Mouse (Mus musculus): ENCODE measurements around the gene Prr12. TPM values are rescaled to one million over a fixed set of nuclear protein-coding genes. Genes with fewer than 3 reads are reported as not detected.

The Prr12 gene
- total and polyA plus RNA-seq, 3 experiments: 7.1 to 23.0 (median 22.4) TPM

- H3K27ac ChIP-seq: no peak overlapping the region
- H3K9ac ChIP-seq (ENCODE audit: low read depth, low read length): no peak overlapping the region
- intact Hi-C loops (cut with DNase I): loop anchor here (2.0 to 5.0 kb wide), 4 partner anchors 34 to 218 kb away; partner anchors contain the start of genes Ccdc155, Flt3l, Gm45713 and Prr12
- no peak overlapping the region for H3K4me3 ChIP-seq
- WGBS: 54% methylated on average over 3 of the region's 3 CpGs
- no peaks in the 10 kb centered on the region for H3K27me3 ChIP-seq (ENCODE audit: control insufficient read depth, insufficient read depth, low read length)
- H3K36me3 ChIP-seq (ENCODE audit: control insufficient read depth, insufficient read depth, low read length): no peaks in the 10 kb centered on the region
- peaks cover 7% of the 10 kb centered on the region for H3K4me1 ChIP-seq (ENCODE audit: control insufficient read depth, insufficient read depth, low read length)
- H3K79me2 ChIP-seq (replicated peaks; ENCODE audit: control insufficient read depth, insufficient read depth, low read length): peaks cover 3% of the 10 kb centered on the region
- TF ChIP-seq EP300 (IDR thresholded peaks at IDR 0.05; ENCODE audit: insufficient read depth, low read depth, low read length): no peak
- TF ChIP-seq CTCF (IDR thresholded peaks at IDR 0.05): no peak
- TF ChIP-seq POLR2A (IDR thresholded peaks at IDR 0.05; ENCODE audit: insufficient read depth, low read depth, low read length): no peak
- no peak for DNase-seq
These were observed 67.9 kb downstream of the Prr12 start for GRCm38 (mm10) chr7:44984833-44985164.

GRCm38 (mm10) chr7:44983944-44984832 lies 68.5 kb downstream of the Prr12 start:
- TF ChIP-seq POLR2A (IDR thresholded peaks at IDR 0.05; ENCODE audit: insufficient read depth, low read depth, low read length) (no peak), CTCF (IDR thresholded peaks at IDR 0.05) (no peak), EP300 (IDR thresholded peaks at IDR 0.05; ENCODE audit: insufficient read depth, low read depth, low read length) (no peak)
- H3K9ac ChIP-seq (ENCODE audit: low read depth, low read length): no peak overlapping the region
- intact Hi-C loops (cut with DNase I): loop anchor here (1.0 to 5.0 kb wide), 4 partner anchors 35 to 218 kb away; partner anchors contain the start of genes Ccdc155, Flt3l and Gm45713
- H3K4me3 ChIP-seq: no peak overlapping the region
- peaks cover 3% of the 10 kb centered on the region for H3K79me2 ChIP-seq (replicated peaks; ENCODE audit: control insufficient read depth, insufficient read depth, low read length)
- no peak overlapping the region for H3K27ac ChIP-seq
- no peaks in the 10 kb centered on the region for H3K27me3 ChIP-seq (ENCODE audit: control insufficient read depth, insufficient read depth, low read length)
- H3K4me1 ChIP-seq (ENCODE audit: control insufficient read depth, insufficient read depth, low read length): peaks cover 7% of the 10 kb centered on the region
- DNase-seq: no peak
- WGBS: 60% methylated on average over 7 of the region's 7 CpGs
- H3K36me3 ChIP-seq (ENCODE audit: control insufficient read depth, insufficient read depth, low read length): no peaks in the 10 kb centered on the region

- TF ChIP-seq CTCF (IDR thresholded peaks at IDR 0.05): peak; percentile 99
- TF ChIP-seq EP300 (IDR thresholded peaks at IDR 0.05; ENCODE audit: insufficient read depth, low read depth, low read length): peak; percentile 89
- TF ChIP-seq POLR2A (IDR thresholded peaks at IDR 0.05; ENCODE audit: insufficient read depth, low read depth, low read length): no peak
- intact Hi-C loops (cut with DNase I): loop anchor here (1.0 to 5.0 kb wide), 3 partner anchors 85 to 219 kb away; partner anchors contain the start of genes Ccdc155, Flt3l and Gm45713
- no peak overlapping the region for H3K9ac ChIP-seq (ENCODE audit: low read depth, low read length)
- H3K36me3 ChIP-seq (ENCODE audit: control insufficient read depth, insufficient read depth, low read length): no peaks in the 10 kb centered on the region
- WGBS: 23% methylated on average over 6 of the region's 6 CpGs
- H3K79me2 ChIP-seq (replicated peaks; ENCODE audit: control insufficient read depth, insufficient read depth, low read length): peaks cover 3% of the 10 kb centered on the region
- peaks cover 6% of the 10 kb centered on the region for H3K4me1 ChIP-seq (ENCODE audit: control insufficient read depth, insufficient read depth, low read length)
- H3K27ac ChIP-seq: no peak overlapping the region
- DNase-seq: peak; percentile 84 to 90
- no peak overlapping the region for H3K4me3 ChIP-seq
- H3K27me3 ChIP-seq (ENCODE audit: control insufficient read depth, insufficient read depth, low read length): no peaks in the 10 kb centered on the region
These were observed 69.6 kb downstream of the Prr12 start for GRCm38 (mm10) chr7:44983085-44983484.

- no peak for TF ChIP-seq EP300 (IDR thresholded peaks at IDR 0.05; ENCODE audit: insufficient read depth, low read depth, low read length)
- no peak for TF ChIP-seq POLR2A (IDR thresholded peaks at IDR 0.05; ENCODE audit: insufficient read depth, low read depth, low read length)
- TF ChIP-seq CTCF (IDR thresholded peaks at IDR 0.05): no peak
- H3K79me2 ChIP-seq (replicated peaks; ENCODE audit: control insufficient read depth, insufficient read depth, low read length): peaks cover 3% of the 10 kb centered on the region
- WGBS: 91% methylated on average over 8 of the region's 8 CpGs
- intact Hi-C loops (cut with DNase I): loop anchor here (5.0 kb wide), 2 partner anchors 156 to 221 kb away; partner anchors contain the start of genes Ccdc155, Flt3l and Gm45713
- H3K9ac ChIP-seq (ENCODE audit: low read depth, low read length): no peak overlapping the region
- H3K36me3 ChIP-seq (ENCODE audit: control insufficient read depth, insufficient read depth, low read length): no peaks in the 10 kb centered on the region
- no peak for DNase-seq
- no peak overlapping the region for H3K4me3 ChIP-seq
- H3K27me3 ChIP-seq (ENCODE audit: control insufficient read depth, insufficient read depth, low read length): no peaks in the 10 kb centered on the region
- H3K27ac ChIP-seq: no peak overlapping the region
- peaks cover 2% of the 10 kb centered on the region for H3K4me1 ChIP-seq (ENCODE audit: control insufficient read depth, insufficient read depth, low read length)
These were observed 71.1 kb downstream of the Prr12 start for GRCm38 (mm10) chr7:44981539-44981938.

- no peaks in the 10 kb centered on the region for H3K36me3 ChIP-seq (ENCODE audit: control insufficient read depth, insufficient read depth, low read length)
- TF ChIP-seq POLR2A (IDR thresholded peaks at IDR 0.05; ENCODE audit: insufficient read depth, low read depth, low read length) (no peak), CTCF (IDR thresholded peaks at IDR 0.05) (no peak), EP300 (IDR thresholded peaks at IDR 0.05; ENCODE audit: insufficient read depth, low read depth, low read length) (no peak)
These were observed 74.4 kb downstream of the Prr12 start for GRCm38 (mm10) chr7:44978300-44978699.

More at GRCm38 (mm10) chr7:44978300-44978699, 74.4 kb downstream of the Prr12 start:
- no peak overlapping the region for H3K27ac ChIP-seq
- no peaks in the 10 kb centered on the region for H3K27me3 ChIP-seq (ENCODE audit: control insufficient read depth, insufficient read depth, low read length)
- peaks cover 3% of the 10 kb centered on the region for H3K4me1 ChIP-seq (ENCODE audit: control insufficient read depth, insufficient read depth, low read length)
- DNase-seq: no peak
- intact Hi-C loops (cut with DNase I): no loop called here
- WGBS: 91% methylated on average over 3 of the region's 3 CpGs
- no peak overlapping the region for H3K4me3 ChIP-seq
- H3K9ac ChIP-seq (ENCODE audit: low read depth, low read length): no peak overlapping the region
- H3K79me2 ChIP-seq (replicated peaks; ENCODE audit: control insufficient read depth, insufficient read depth, low read length): no peaks in the 10 kb centered on the region

Small RNA genes lying within 50 kb of the gene (microRNA-seq; reads per million reads assigned to microRNA genes)
- gene Mir7054: 0.39 to 0.56 reads per million in 2 experiments

Other genes with a start within 250 kb of the Prr12 start
Only the 30 nearest of the 36 such genes appear.
- gene Pnkp, start 195.7 kb downstream of the Prr12 start, total RNA-seq (2021): 10 to 100 TPM; 15.3 to 19.6 TPM
- 20.2 and 30.1 TPM in 2 replicates for gene Pnkp, start 195.7 kb downstream of the Prr12 start, polyA plus RNA-seq (2012; rRNA removed)
- gene Ptov1, start 183.1 kb downstream of the Prr12 start, total RNA-seq (2021): 100 to 1,000 TPM; 155 to 172 TPM
- 293 and 317 TPM in 2 replicates for gene Ptov1, start 183.1 kb downstream of the Prr12 start, polyA plus RNA-seq (2012; rRNA removed)
- gene Med25, start 160.2 kb downstream of the Prr12 start, total RNA-seq (2021): 10 to 100 TPM; 70.0 to 85.8 TPM
- gene Med25, start 160.2 kb downstream of the Prr12 start, polyA plus RNA-seq (2012; rRNA removed): 107 and 121 TPM in 2 replicates
- 10 to 100 TPM; 16.3 to 17.1 TPM for gene Fuz, start 156.8 kb downstream of the Prr12 start, total RNA-seq (2021)
- gene Fuz, start 156.8 kb downstream of the Prr12 start, polyA plus RNA-seq (2012; rRNA removed): 25.2 and 31.6 TPM in 2 replicates
- gene Ap2a1, start 123.4 kb downstream of the Prr12 start, total RNA-seq (2021): 10 to 100 TPM; 63.3 to 67.6 TPM
- gene Ap2a1, start 123.4 kb downstream of the Prr12 start, polyA plus RNA-seq (2012; rRNA removed): 56.1 and 68.1 TPM in 2 replicates
- not detected for gene Tsks, start 109.7 kb downstream of the Prr12 start, total RNA-seq (2021)
- gene Tsks, start 109.7 kb downstream of the Prr12 start, polyA plus RNA-seq (2012; rRNA removed): 0.26 and 1.5 TPM in 2 replicates
- gene Cpt1c, start 78.0 kb downstream of the Prr12 start, total RNA-seq (2021): 1 to 10 TPM; 1.5 to 2.1 TPM
- gene Cpt1c, start 78.0 kb downstream of the Prr12 start, polyA plus RNA-seq (2012; rRNA removed): 8.4 and 9.7 TPM in 2 replicates
- 10 to 100 TPM; 85.4 to 98.0 TPM for gene Prmt1, start 66.3 kb downstream of the Prr12 start, total RNA-seq (2021)
- 96.7 and 139 TPM in 2 replicates for gene Prmt1, start 66.3 kb downstream of the Prr12 start, polyA plus RNA-seq (2012; rRNA removed)
- 10 to 100 TPM; 24.4 to 26.0 TPM for gene Irf3, start 55.2 kb downstream of the Prr12 start, total RNA-seq (2021)
- 55.6 and 62.6 TPM in 2 replicates for gene Irf3, start 55.2 kb downstream of the Prr12 start, polyA plus RNA-seq (2012; rRNA removed)
- 10 to 100 TPM in 1 of 2 experiments, 1 to 10 TPM in 1; 9.5 to 11.5 TPM for gene Bcl2l12, start 54.2 kb downstream of the Prr12 start, total RNA-seq (2021)
- gene Bcl2l12, start 54.2 kb downstream of the Prr12 start, polyA plus RNA-seq (2012; rRNA removed): 16.8 and 19.2 TPM in 2 replicates
- gene Scaf1, start 36.5 kb downstream of the Prr12 start, total RNA-seq (2021): 10 to 100 TPM; 45.5 to 46.6 TPM
- 33.9 and 36.0 TPM in 2 replicates for gene Scaf1, start 36.5 kb downstream of the Prr12 start, polyA plus RNA-seq (2012; rRNA removed)
- 10 to 100 TPM; 40.9 to 44.3 TPM for gene Rras, start 34.9 kb downstream of the Prr12 start, total RNA-seq (2021)
- gene Rras, start 34.9 kb downstream of the Prr12 start, polyA plus RNA-seq (2012; rRNA removed): 107 and 114 TPM in 2 replicates
- 10 to 100 TPM; 27.0 to 29.3 TPM for gene Nosip, start 9.5 kb upstream of the Prr12 start, total RNA-seq (2021)
- gene Nosip, start 9.5 kb upstream of the Prr12 start, polyA plus RNA-seq (2012; rRNA removed): 41.7 and 43.6 TPM in 2 replicates
- 1 to 10 TPM; 5.5 to 6.2 TPM for gene Prrg2, start 9.8 kb upstream of the Prr12 start, total RNA-seq (2021)
- gene Prrg2, start 9.8 kb upstream of the Prr12 start, polyA plus RNA-seq (2012; rRNA removed): 19.8 and 23.6 TPM in 2 replicates
- gene Rcn3, start 39.3 kb upstream of the Prr12 start, total RNA-seq (2021): 10 to 100 TPM; 24.6 to 27.9 TPM
- 52.2 and 64.5 TPM in 2 replicates for gene Rcn3, start 39.3 kb upstream of the Prr12 start, polyA plus RNA-seq (2012; rRNA removed)
- 10 to 100 TPM; 60.3 to 67.5 TPM for gene Fcgrt, start 51.0 kb upstream of the Prr12 start, total RNA-seq (2021)
- gene Fcgrt, start 51.0 kb upstream of the Prr12 start, polyA plus RNA-seq (2012; rRNA removed): 82.8 and 100 TPM in 2 replicates
- gene Rps11, start 71.6 kb upstream of the Prr12 start, total RNA-seq (2021): 100 to 1,000 TPM; 534 to 613 TPM
- 186 and 258 TPM in 2 replicates for gene Rps11, start 71.6 kb upstream of the Prr12 start, polyA plus RNA-seq (2012; rRNA removed)
- gene Rpl13a, start 75.9 kb upstream of the Prr12 start, total RNA-seq (2021): 100 to 1,000 TPM; 561 to 659 TPM
- gene Rpl13a, start 75.9 kb upstream of the Prr12 start, polyA plus RNA-seq (2012; rRNA removed): 915 and 1,061 TPM in 2 replicates
- under 1 TPM in 1 of 2 experiments, not detected in 1; 0.80 TPM for gene Gm45713, start 83.3 kb upstream of the Prr12 start, total RNA-seq (2021)
- 4.5 and 4.6 TPM in 2 replicates for gene Gm45713, start 83.3 kb upstream of the Prr12 start, polyA plus RNA-seq (2012; rRNA removed)
- 1 to 10 TPM; 5.5 to 6.4 TPM for gene Flt3l, start 83.6 kb upstream of the Prr12 start, total RNA-seq (2021)
- 47.4 and 59.1 TPM in 2 replicates for gene Flt3l, start 83.6 kb upstream of the Prr12 start, polyA plus RNA-seq (2012; rRNA removed)
- 10 to 100 TPM; 33.8 to 36.7 TPM for gene Pih1d1, start 101.4 kb upstream of the Prr12 start, total RNA-seq (2021)
- 48.1 and 51.2 TPM in 2 replicates for gene Pih1d1, start 101.4 kb upstream of the Prr12 start, polyA plus RNA-seq (2012; rRNA removed)
- gene Aldh16a1, start 101.7 kb upstream of the Prr12 start, total RNA-seq (2021): 10 to 100 TPM; 19.7 to 25.1 TPM
- 23.5 and 23.9 TPM in 2 replicates for gene Aldh16a1, start 101.7 kb upstream of the Prr12 start, polyA plus RNA-seq (2012; rRNA removed)
- gene Slc17a7, start 111.1 kb upstream of the Prr12 start, total RNA-seq (2021): 10 to 100 TPM; 18.3 to 24.3 TPM
- gene Slc17a7, start 111.1 kb upstream of the Prr12 start, polyA plus RNA-seq (2012; rRNA removed): 29.1 and 36.8 TPM in 2 replicates
- not detected for gene Gfy, start 126.7 kb upstream of the Prr12 start, total RNA-seq (2021)
- gene Gfy, start 126.7 kb upstream of the Prr12 start, polyA plus RNA-seq (2012; rRNA removed): not detected in 2 replicates
- gene Pth2, start 128.1 kb upstream of the Prr12 start, total RNA-seq (2021): not detected
- not detected in 2 replicates for gene Pth2, start 128.1 kb upstream of the Prr12 start, polyA plus RNA-seq (2012; rRNA removed)
- gene Ccdc155, start 152.0 kb upstream of the Prr12 start, total RNA-seq (2021): not detected
- 0.06 and 0.12 TPM in 2 replicates for gene Ccdc155, start 152.0 kb upstream of the Prr12 start, polyA plus RNA-seq (2012; rRNA removed)
- gene Dkkl1, start 159.3 kb upstream of the Prr12 start, total RNA-seq (2021): not detected
- 0.37 and 0.73 TPM in 2 replicates for gene Dkkl1, start 159.3 kb upstream of the Prr12 start, polyA plus RNA-seq (2012; rRNA removed)
- 10 to 100 TPM in 1 of 2 experiments, 1 to 10 TPM in 1; 6.2 to 10.8 TPM for gene Tead2, start 162.9 kb upstream of the Prr12 start, total RNA-seq (2021)
- gene Tead2, start 162.9 kb upstream of the Prr12 start, polyA plus RNA-seq (2012; rRNA removed): 13.1 and 14.0 TPM in 2 replicates
- gene Cd37, start 186.2 kb upstream of the Prr12 start, total RNA-seq (2021): 1 to 10 TPM; 3.1 to 4.3 TPM
- 10.0 and 21.2 TPM in 2 replicates for gene Cd37, start 186.2 kb upstream of the Prr12 start, polyA plus RNA-seq (2012; rRNA removed)
- not detected for gene Slc6a16, start 188.2 kb upstream of the Prr12 start, total RNA-seq (2021)
- 0.15 TPM in 1 of 2 replicates, not detected in the other for gene Slc6a16, start 188.2 kb upstream of the Prr12 start, polyA plus RNA-seq (2012; rRNA removed)

Data from heart, adult 2 months (tissue).